Mouse (Mus musculus) liver, embryonic 14.5 days (tissue): ENCODE measurements around the gene Fpr3. TPM values are rescaled to one million over a fixed set of nuclear protein-coding genes. Genes with fewer than 3 reads are reported as not detected.

Experiments
- ATAC-seq: fragments of 200-750 bp; cut with Nextera tagmentation; 2 replicates; pipeline ENCODE4 v1.8.0; 2017; ENCODE audit warnings: moderate number of reproducible peaks, mild to moderate bottlenecking, moderate library complexity; ENCODE audit not compliant: insufficient read depth
- DNase-seq, 3 experiments: peaks; one replicate each; pipeline ENCODE4 v3.0.0-alpha.2; 2012 to 2013; ENCODE audit warnings: low read depth in 3 of 3, low spot score in 3 of 3
- H3K27ac ChIP-seq: fragments of 300-500 bp; sonication (generic); 2 replicates; pipeline ENCODE4 v1.5.1; 2014; ENCODE audit warnings: moderate library complexity, mild to moderate bottlenecking, control low read depth, inconsistent platforms
- H3K27me3 ChIP-seq: fragments of 300-500 bp; sonication (generic); 2 replicates; pipeline ENCODE4 v1.6.1; 2014; ENCODE audit warnings: mild to moderate bottlenecking, low read length, moderate library complexity; ENCODE audit not compliant: control insufficient read depth, insufficient read depth
- H3K36me3 ChIP-seq: fragments of 300-500 bp; sonication (generic); replicated peaks from 2 replicates; pipeline ENCODE4 v1.6.1; 2014; ENCODE audit warnings: low read depth; ENCODE audit not compliant: control insufficient read depth, insufficient read depth
- H3K4me1 ChIP-seq, 2 experiments: fragments of 200-500 bp in 1 of 2; fragments of 300-500 bp in 1 of 2; sonication (generic) in 1 of 2; replicated peaks; 2 replicates each; pipeline ENCODE4 v1.6.1; 2012 to 2014; ENCODE audit warnings: antibody characterized with exemption in 1 of 2, inconsistent platforms in 1 of 2, low read length in 1 of 2; ENCODE audit not compliant: control insufficient read depth in 2 of 2, insufficient read depth in 2 of 2
- H3K4me2 ChIP-seq: fragments of 300-500 bp; sonication (generic); 2 replicates; pipeline ENCODE4 v1.6.1; 2014; ENCODE audit warnings: low read depth, mild to moderate bottlenecking, control low read depth, moderate library complexity
- H3K4me3 ChIP-seq, 2 experiments: fragments of 200-500 bp in 1 of 2; fragments of 300-500 bp in 1 of 2; sonication (generic) in 1 of 2; 2 replicates each; pipeline ENCODE4 v1.5.1; 2012 to 2014; ENCODE audit warnings: low read depth in 2 of 2, low read length in 2 of 2, mild to moderate bottlenecking in 2 of 2, control low read depth in 1 of 2, inconsistent platforms in 1 of 2, moderate library complexity in 1 of 2; ENCODE audit not compliant: insufficient read depth in 1 of 2
- H3K9ac ChIP-seq: fragments of 300-500 bp; sonication (generic); replicated peaks from 2 replicates; pipeline ENCODE4 v1.6.1; 2014; ENCODE audit warnings: mild to moderate bottlenecking, control low read depth, moderate library complexity
- H3K9me3 ChIP-seq: fragments of 300-500 bp; sonication (generic); 2 replicates; pipeline ENCODE4 v1.6.1; 2016; ENCODE audit warnings: low read length, mixed read lengths; ENCODE audit not compliant: control insufficient read depth
- CTCF ChIP-seq: IDR thresholded peaks from 2 replicates; pipeline ENCODE4 v1.5.1; 2016; ENCODE audit warnings: antibody characterized with exemption, low read depth, control low read depth
- EP300 ChIP-seq: IDR thresholded peaks from 2 replicates; pipeline ENCODE4 v1.6.1; 2016; ENCODE audit warnings: antibody characterized with exemption, low read depth
- WGBS: fragments of 180-500 bp; shearing (Covaris S2); extraction: QIAGEN DNeasy Blood & Tissue Kit; methylation state at CpG from one replicate; pipeline ENCODE4 v1.1.7; 2014; ENCODE audit not compliant: insufficient replicate concordance; 5-methylcytosine and 5-hydroxymethylcytosine counted together
- polyA plus RNA-seq, 2 experiments: library from polyadenylated mRNA; depleted of rRNA in 1 of 2; stranded (reverse) in 1 of 2; unstranded in 1 of 2; fragments of >200 nt; fragmentation: Nextera tagmentation in 1 of 2; extraction: Ambion mirVana in 1 of 2; gene quantifications; 2 replicates each; pipeline versions ENCODE4 v1.2.1 to v1.2.3; 2012 to 2014

The Fpr3 gene
- polyA plus RNA-seq, 2 experiments: not detected

DNA sequence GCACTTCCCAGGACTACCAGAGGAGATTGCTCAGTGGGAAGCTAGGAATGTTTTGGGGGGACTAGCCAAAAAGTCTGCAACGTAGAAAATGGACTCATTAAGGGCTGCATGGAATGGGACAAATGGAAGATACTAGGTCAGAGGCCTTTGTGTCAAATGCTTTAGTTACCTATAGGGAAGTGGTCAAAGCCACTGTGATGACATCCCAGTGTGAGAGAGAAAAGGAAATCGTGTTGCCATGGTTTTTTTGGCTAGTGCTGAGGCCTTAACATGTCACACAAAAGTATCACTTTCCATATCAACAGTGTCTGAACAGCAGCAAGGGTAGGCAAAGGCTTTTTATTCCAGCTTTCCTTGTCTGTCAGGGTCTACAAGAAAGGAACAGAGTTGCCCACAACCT, 22.5 kb upstream of the Fpr3 start:
- DNase-seq (no peak), ATAC-seq (no peak)
- no peak overlapping the region for H3K9ac ChIP-seq
- no peaks in the 10 kb centered on the region for H3K9me3 ChIP-seq
- no peak overlapping the region for H3K27ac ChIP-seq
- H3K4me2 ChIP-seq: no peak overlapping the region
- no peak overlapping the region for H3K4me3 ChIP-seq
- 27% methylated on average over 2 of the region's 2 CpGs for WGBS
- H3K27me3 ChIP-seq: no peaks in the 10 kb centered on the region
- H3K36me3 ChIP-seq: no peaks in the 10 kb centered on the region
- H3K4me1 ChIP-seq: peaks cover 0 to 5% of the 10 kb centered on the region in 2 experiments; a peak in 3 of 4 replicates
- TF ChIP-seq CTCF: no peak
- no peak for TF ChIP-seq EP300

DNA sequence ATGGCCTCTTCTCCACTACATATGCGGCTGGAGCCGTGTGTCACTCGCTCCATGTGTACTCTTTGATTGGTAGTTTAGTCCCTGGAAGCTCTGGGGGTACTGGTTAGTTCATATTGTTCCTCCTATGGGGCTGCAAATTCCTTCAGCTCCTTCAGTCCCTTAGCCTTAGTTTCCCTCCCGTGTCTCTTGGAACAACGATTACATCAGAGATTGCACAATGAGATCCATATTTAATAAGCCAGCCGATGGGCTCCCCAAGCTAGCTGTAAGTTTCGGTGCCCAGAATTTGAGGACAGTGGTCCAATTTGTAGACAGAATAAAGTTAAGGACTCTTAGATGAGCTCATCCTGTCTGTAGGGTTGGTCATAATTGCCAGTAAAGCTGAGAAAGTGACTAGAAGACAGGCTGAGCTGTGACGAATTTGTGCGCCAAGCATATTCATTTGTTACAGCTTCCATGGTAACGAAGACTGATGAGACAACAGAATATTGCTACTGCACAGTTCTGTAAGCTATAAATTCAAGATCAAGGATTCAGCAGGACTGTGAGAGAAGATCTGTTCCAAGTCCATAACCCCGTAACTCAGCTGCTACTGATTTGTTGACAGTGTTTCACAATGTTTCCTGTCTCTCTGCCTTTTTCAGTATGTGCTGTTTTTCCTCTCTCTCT, 20.7 kb upstream of the Fpr3 start:
- Histone ChIP-seq H3K9me3 (no peaks in the 10 kb centered on the region), H3K27me3 (no peaks in the 10 kb centered on the region), H3K4me2 (no peak overlapping the region), H3K27ac (no peak overlapping the region), H3K4me3 (no peak overlapping the region), H3K36me3 (no peaks in the 10 kb centered on the region), H3K9ac (no peak overlapping the region), H3K4me1 (peaks cover 0 to 5% of the 10 kb centered on the region in 2 experiments; a peak in 3 of 4 replicates)
- TF ChIP-seq EP300 (no peak), CTCF (no peak)
- WGBS: 65% methylated on average over 11 of the region's 11 CpGs
- DNase-seq (no peak), ATAC-seq (no peak)

DNA sequence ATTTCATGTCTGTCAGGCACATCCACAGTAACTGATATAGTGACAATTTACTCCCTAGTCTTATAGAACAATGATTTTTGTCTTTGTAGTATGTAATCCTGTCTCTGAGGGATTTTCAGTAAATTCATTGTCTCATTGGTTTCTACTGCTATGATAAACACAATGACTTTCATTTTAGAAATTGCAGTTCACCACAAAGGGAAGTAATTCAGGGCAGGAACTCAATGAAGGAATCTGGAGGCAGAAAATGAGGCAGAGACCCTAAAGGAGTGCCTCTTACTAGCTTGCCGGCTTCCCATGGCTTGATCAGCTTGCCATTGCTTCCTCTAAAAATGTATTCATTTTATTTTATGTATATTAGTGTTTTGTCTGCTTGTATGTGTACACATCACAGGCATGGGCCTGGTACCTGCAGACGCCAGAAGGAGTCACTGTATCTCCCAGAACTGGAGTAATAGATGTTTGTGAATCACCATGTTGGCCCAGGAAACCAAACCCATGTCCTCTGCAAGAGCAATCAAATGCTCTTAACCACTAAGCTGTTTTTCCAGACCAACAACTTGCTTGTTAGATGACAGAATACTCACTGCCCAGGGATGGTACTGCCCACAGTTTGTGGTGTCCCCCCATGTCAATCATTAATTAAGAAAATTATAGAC, 16.6 kb upstream of the Fpr3 start:
- H3K9ac ChIP-seq: no peak overlapping the region
- peaks cover 0 to 5% of the 10 kb centered on the region in 2 experiments; a peak in 2 of 4 replicates for H3K4me1 ChIP-seq
- H3K27me3 ChIP-seq: no peaks in the 10 kb centered on the region
- 33% methylated on average over 2 of the region's 2 CpGs for WGBS
- ATAC-seq: no peak
- no peak overlapping the region for H3K27ac ChIP-seq
- TF ChIP-seq CTCF (no peak), EP300 (no peak)
- no peak overlapping the region for H3K4me3 ChIP-seq
- no peaks in the 10 kb centered on the region for H3K36me3 ChIP-seq
- DNase-seq: no peak
- H3K4me2 ChIP-seq: no peak overlapping the region
- no peaks in the 10 kb centered on the region for H3K9me3 ChIP-seq

DNA sequence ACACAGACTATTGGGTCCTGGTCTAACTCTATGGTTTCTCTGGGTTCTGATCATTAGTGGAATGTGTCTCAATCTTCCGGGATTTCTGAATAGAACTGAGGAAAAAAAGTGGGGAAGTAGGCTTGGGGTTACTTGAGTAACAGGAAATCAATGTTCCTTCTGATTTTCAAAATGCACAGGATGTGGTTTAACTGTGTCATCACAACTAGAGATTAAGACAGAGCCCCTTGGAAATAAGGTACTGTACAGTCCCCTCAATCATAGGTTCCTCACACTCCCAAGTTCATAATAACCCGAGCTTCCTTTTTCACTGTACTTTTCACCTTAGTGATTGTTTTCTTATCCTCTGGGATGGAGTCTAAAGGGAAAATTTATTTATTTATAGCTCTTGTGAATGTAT, 16.0 kb upstream of the Fpr3 start:
- DNase-seq: no peak
- no peak overlapping the region for H3K4me2 ChIP-seq
- no peak overlapping the region for H3K9ac ChIP-seq
- WGBS: 20% methylated on average over 2 of the region's 2 CpGs
- no peaks in the 10 kb centered on the region for H3K9me3 ChIP-seq
- no peak overlapping the region for H3K27ac ChIP-seq
- no peaks in the 10 kb centered on the region for H3K27me3 ChIP-seq
- H3K4me3 ChIP-seq: no peak overlapping the region
- H3K36me3 ChIP-seq: no peaks in the 10 kb centered on the region
- TF ChIP-seq EP300 (no peak), CTCF (no peak)
- no peak for ATAC-seq
- H3K4me1 ChIP-seq: peaks cover 0 to 4% of the 10 kb centered on the region in 2 experiments; a peak in 2 of 4 replicates

DNA sequence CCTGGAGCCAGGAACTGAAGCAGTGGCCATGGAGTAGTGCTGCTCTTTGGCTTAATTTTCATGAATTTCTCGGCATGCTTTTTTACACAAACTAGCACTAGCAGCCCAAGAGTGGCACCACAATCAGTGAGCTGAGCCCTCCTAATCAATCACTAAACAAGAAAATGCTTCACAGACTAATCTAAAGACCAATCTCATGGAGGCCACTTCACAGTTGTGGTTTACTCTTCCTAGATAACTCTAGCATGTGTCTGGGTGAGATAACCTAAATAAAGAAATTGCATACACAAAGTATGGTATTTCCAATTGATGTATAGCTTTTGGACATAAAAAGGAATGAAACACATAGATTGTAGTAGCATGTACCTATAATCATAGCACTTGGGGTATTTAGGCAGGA, 8.3 kb upstream of the Fpr3 start:
- Histone ChIP-seq H3K36me3 (no peaks in the 10 kb centered on the region), H3K9me3 (no peaks in the 10 kb centered on the region), H3K4me1 (no peaks in the 10 kb centered on the region), H3K27me3 (no peaks in the 10 kb centered on the region), H3K27ac (no peak overlapping the region), H3K4me2 (no peak overlapping the region), H3K4me3 (no peak overlapping the region), H3K9ac (no peak overlapping the region)
- DNase-seq (no peak), ATAC-seq (no peak)
- no peak for TF ChIP-seq EP300
- no peak for TF ChIP-seq CTCF
- WGBS: 34% methylated on average over 1 of the region's 1 CpGs
